Mouse (Mus musculus): ENCODE data around the gene Abca2.
A peak's percentile ranks its signal among the peaks of the same experiment; 100 is the strongest.

The Abca2 gene

DNA sequence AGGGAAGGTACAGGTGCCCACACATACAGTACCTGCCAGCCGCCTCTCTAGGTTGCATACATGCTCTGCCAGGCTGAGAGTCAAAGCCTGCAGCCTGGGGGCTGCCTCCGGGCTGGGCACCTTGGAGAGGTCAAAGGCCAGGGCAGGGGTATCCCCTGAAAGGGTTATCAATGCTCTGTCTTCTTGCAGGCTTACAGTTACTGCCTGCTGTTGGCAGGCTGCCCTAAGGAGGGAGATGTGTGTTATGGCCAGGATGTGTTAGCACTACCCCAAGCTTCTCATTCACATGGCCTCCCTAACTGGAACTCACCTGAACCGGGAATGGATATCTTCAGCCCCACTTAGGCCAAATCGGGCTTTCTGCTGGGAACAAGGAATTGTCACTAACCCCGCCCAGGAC, 31.6 kb downstream of the Abca2 start:
- DNase-seq (ENCODE audit: inconsistent age in 2 of 2, low spot score in 1 of 2) = no peak

GRCm38 (mm10) chr2:25460551-25461309, 32.2 kb downstream of the Abca2 start, which contains the start of gene Paxx:
Gene Paxx (minus strand): TSS chr2:25461094.
- DNase-seq (ENCODE audit: inconsistent age in 2 of 2, low spot score in 1 of 2) = peak; percentile 96 to 98

- peak in 1 of 2 experiments; percentile 53 for DNase-seq (ENCODE audit: inconsistent age in 2 of 2, low spot score in 1 of 2)
These were observed 32.9 kb downstream of the Abca2 start for GRCm38 (mm10) chr2:25461407-25461806.

DNA sequence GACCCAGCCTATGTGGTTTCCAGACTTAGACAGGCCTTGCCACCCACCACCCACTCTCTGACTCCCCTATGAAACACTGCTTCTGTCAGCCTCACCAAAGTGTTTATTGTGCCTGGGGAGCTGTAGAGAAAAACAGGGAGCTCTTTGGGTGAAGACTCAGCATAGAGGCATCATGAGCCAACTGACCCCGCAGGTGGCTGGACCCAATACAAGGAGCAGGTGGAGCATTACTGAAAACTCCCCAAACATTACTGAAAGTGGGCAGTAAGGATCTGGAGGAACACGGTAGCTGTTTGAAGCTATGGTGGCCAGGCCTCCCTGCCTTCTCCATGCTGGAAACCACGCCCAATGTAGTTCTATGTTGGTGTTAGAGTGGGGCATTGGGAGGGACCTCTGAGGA, 35.1 kb downstream of the Abca2 start:
- DNase-seq (ENCODE audit: inconsistent age in 2 of 2, low spot score in 1 of 2) = no peak

GRCm38 (mm10) chr2:25465256-25465655, 36.8 kb downstream of the Abca2 start:
- no peak for DNase-seq (ENCODE audit: inconsistent age in 2 of 2, low spot score in 1 of 2)

- no peak for DNase-seq (ENCODE audit: inconsistent age in 2 of 2, low spot score in 1 of 2)
These were observed 37.5 kb downstream of the Abca2 start for GRCm38 (mm10) chr2:25465816-25466635.

DNA sequence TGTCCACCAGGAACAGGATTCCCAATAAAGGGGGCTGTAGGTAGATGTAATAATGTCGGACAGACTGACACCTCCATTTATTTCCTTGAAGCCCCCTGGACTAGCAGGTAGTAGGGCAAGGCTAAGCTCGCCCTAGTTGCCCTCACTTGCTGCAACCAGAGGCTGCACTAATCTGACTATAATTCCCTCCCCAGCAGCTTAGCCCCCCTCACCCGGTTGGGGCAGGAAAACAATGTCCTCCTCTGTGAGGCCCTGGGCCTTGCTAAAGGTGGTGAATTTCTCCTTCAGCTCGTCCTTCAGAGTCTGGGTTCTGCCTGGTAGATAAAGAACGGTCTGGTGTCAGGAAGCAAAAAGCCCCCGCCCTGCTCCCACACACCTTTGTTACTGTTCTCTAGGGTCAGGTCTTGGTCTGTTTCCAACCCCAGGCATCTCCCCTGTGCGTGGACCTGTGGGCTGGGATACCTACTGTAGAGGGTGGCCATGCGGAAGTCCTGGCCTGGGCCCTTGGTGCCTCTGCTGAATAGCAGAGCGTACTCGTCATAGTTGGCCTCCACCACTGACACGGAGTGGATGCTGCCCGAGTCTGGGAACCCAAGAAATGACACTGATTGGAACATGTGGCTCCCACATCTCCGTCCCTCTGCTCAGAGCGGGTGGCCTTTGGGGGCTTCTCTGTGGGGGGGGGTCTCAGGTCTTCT, 39.3 kb downstream of the Abca2 start:
- DNase-seq (ENCODE audit: inconsistent age in 2 of 2, low spot score in 1 of 2) = peak in 1 of 2 experiments; percentile 45

DNA sequence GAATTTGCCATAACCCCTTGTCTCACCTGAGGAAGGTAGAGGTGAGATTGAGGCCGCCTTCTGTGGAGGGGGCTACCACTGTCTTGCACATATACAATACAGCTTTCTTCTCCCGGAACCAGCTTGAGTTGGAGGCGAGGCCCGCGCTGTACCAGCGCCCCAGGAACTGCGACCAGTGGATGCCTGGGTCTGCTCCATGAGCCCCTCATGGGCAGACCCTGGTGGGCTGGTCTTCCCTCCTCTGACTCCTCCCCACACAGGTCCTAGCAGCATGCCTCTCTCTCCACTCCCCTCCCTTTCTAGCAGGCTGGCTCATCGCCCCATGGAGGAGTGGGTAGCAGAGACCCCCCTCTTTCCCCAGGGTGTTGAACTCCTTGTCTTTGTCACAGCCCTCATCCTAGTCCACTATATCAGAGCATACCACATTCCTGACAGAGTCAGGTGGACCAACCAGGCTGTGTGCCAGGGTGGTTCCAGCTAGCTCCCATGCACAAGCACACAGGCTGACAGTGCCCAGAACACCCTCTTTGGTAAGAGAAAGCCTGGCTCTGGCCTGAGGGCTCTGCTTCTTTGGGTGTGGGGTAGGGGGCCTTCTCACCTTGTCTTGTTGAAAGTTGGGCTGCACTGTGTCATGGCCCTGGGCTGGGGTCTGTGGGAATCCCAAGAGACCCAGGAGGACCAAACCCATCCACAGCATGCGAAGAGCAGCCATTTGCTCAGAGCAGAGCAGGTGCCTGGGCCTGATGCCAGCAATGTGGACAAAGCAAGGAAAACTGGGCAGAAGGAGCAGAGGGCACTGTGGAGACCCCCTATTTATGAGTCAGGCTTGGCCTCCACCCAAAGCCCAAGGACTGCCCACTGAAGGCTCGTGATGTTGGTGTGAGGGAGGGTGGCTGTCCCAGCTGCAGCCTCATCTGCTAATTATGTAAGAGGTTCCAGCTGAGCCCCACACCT, 40.7 kb downstream of the Abca2 start:
- peak; percentile 37 to 52 for DNase-seq (ENCODE audit: inconsistent age in 2 of 2, low spot score in 1 of 2)

- no peak for DNase-seq (ENCODE audit: inconsistent age in 2 of 2, low spot score in 1 of 2)
These were observed 41.5 kb downstream of the Abca2 start, which contains the start of gene Ptgds for GRCm38 (mm10) chr2:25469969-25470368. Gene Ptgds (minus strand): TSS chr2:25470046.

DNA sequence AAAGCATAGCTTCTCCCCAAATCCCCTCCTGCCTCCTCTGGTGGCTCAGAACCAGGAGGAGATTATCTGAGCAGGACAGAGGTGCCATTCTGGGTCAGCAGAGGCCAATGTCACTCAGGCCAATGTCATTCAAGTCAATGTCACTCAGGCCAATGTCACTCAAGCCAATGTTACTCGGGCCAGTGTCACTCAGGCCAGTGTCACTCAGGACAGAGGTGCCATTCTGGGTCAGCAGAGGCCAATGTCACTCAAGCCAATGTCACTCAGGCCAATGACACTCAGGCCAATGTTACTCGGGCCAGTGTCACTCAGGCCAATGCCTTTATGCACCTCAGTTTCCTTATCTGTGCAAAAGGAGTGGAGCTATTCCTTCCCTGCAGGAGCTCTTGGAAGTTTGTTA, 44.0 kb downstream of the Abca2 start:
- peak in 1 of 2 experiments; percentile 34 for DNase-seq (ENCODE audit: inconsistent age in 2 of 2, low spot score in 1 of 2)

- DNase-seq (ENCODE audit: inconsistent age in 2 of 2, low spot score in 1 of 2) = no peak
These were observed 49.0 kb downstream of the Abca2 start for GRCm38 (mm10) chr2:25477541-25477940.

DNA sequence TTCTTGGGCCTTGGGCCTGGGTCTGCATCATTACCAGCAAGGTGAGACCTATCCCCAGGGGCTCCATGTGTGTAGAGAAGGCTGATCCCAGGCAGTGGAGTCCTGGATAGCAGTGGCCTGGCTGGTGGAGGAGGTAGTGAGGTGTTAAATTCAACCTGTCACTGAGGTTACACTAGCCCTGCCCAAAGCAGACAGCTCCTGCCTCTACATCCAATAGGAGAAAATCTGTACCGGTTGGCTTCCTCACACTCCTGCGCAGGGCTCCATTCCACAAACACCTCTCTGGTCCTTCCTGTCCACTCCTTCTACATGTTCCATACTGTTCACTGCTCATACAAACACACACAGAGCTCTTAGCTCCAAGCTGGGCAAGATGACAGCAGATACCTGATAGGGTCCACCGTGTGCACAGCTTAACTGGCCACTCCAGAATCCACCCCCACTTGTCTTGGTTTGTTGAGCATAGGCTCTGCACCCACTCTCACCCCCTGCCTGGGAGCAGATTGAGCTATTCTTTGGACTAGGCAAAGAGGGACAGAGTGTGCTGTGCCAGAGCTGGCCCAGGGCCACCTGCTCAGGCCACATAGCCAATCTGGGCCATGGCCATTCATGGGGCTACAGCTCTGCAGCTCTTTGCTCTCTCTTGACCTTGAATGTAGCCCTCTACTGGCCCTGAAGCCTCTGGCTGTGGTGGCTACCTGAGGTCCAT, 49.6 kb downstream of the Abca2 start:
- peak; percentile 87 to 89 for DNase-seq (ENCODE audit: inconsistent age in 2 of 2, low spot score in 1 of 2)

DNA sequence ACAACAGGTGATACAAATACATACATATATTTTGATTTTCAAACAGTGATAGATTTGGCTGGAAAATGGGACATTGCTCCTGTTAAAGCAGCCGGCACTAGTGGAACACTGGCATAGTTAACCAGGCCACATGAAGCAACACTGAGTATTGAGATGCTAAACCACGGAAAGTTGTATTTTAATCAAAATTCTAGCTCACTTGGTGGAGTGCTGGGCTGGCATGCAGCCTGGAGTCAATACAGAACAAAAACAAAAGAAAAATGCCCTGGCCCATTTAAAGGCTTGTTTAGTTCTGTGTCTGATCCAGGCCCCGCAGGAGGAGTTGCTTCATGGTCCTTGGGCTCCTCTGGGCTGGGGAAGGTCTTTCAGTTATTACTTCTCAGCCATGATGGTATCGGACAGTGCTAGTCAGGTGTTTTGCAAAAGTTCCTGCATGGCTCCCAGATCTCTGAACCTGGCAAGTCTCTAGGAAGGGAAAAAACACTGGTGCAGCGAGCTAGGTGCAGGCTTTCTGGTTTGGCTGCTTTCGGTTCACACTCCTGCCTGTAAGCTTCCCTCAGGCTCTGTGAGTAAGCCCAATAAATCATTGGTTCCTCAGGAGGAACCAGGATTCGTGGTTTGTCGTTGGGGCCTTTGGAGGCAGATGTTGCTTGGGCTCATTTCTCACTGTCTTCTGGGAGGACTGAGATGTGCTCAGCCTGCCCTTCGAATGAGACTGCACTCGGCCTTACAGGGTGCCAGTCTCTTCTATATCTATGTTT, 51.2 kb downstream of the Abca2 start:
- DNase-seq (ENCODE audit: inconsistent age in 2 of 2, low spot score in 1 of 2) = peak; percentile 75 to 89

GRCm38 (mm10) chr2:25480541-25480940, 52.0 kb downstream of the Abca2 start:
- no peak for DNase-seq (ENCODE audit: inconsistent age in 2 of 2, low spot score in 1 of 2)

DNA sequence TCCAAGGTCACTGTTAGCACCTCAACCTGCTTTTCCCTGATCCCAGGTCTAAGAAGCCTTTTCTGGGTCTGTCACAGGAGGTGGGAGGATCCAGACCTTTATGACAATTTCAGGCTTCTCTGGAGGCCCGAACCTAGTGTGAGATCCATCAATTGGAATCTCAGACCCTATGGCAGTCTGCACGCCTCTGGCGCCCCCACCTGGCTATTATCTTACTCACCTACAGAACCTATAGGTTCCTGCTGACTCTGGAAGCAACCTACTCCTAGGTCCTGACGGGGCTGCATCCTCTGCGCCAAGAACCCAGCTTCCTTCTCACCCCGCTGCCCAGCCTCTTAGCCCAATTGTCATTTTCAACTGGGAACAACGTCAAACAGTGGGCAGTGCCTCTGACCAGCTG, 54.5 kb downstream of the Abca2 start:
- peak in 1 of 2 experiments; percentile 80 for DNase-seq (ENCODE audit: inconsistent age in 2 of 2, low spot score in 1 of 2)

GRCm38 (mm10) chr2:25484901-25485647, 56.6 kb downstream of the Abca2 start:
- no peak for DNase-seq (ENCODE audit: inconsistent age in 2 of 2, low spot score in 1 of 2)

DNA sequence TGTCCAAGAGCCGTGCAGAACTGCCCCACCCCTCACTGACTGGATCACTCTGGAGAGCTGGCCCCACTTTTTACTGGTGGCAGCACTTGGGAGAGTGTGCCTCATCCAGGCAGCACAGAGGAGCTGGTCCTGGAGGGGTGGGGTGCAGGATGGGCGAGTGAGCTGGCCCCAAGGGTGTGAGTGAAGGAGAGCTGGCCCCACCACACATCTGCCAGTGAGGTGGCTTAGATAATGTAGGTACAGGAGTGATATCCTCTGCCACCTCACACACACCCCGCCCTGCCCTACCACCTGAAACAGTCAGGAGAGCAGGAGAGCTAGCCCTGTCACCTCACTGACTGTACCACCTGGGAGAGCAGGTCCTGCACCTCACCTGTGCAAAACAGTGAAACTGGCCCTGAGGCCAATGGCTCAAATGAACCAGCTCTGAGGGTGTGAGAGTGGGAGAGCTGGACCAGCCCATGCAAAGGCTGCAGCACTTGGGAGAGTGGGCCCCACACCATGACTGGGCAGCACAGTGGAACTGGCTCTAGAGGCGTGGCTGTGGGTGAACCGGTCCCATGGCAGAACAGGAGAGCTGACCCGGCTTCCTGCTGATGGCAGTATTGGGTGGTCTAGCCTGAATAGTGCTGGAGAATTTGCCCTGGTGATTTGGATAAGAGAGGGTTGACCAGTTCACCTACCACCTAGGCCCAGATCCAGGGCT, 59.6 kb downstream of the Abca2 start:
- no peak for DNase-seq (ENCODE audit: inconsistent age in 2 of 2, low spot score in 1 of 2)

- peak; percentile 77 to 83 for DNase-seq (ENCODE audit: inconsistent age in 2 of 2, low spot score in 1 of 2)
These were observed 60.2 kb downstream of the Abca2 start for GRCm38 (mm10) chr2:25488671-25489068.
